Mouse (Mus musculus) skeletal muscle tissue, postnatal 0 days (tissue): ENCODE results near the gene Edaradd. TPM values are rescaled to one million over a fixed set of nuclear protein-coding genes. Genes with fewer than 3 reads are reported as not detected.

Experiments
- polyA plus RNA-seq: library from polyadenylated mRNA; unstranded; fragments of >200 nt; fragmentation: Nextera tagmentation; extraction: Ambion mirVana; gene quantifications from 2 replicates; pipeline ENCODE4 v1.2.1, GENCODE M21; 2015

Edaradd gene
- polyA plus RNA-seq = 0.03 and 0.17 TPM in 2 replicates

GRCm38 (mm10) chr13:12519955-12520584 lies at the start of gene Edaradd:
Edaradd (minus strand) TSS chr13:12520438.

GRCm38 (mm10) chr13:12565621-12566390 lies 45.6 kb upstream of the Edaradd start, which contains the start of gene Ero1lb:
Ero1lb (plus strand) TSS chr13:12565874.

GRCm38 (mm10) chr13:12464844-12465243 lies 55.4 kb downstream of the Edaradd start, which contains the start of gene Lgals8:
Lgals8 (minus strand) TSS chr13:12464944.

Other genes starting within 250 kb of the Edaradd start
- 2,821 and 3,142 TPM in 2 replicates for gene Actn2, start 179.7 kb downstream of the Edaradd start, polyA plus RNA-seq
- 3.6 and 3.9 TPM in 2 replicates for gene Heatr1, start 125.4 kb downstream of the Edaradd start, polyA plus RNA-seq
- gene Lgals8, start 55.5 kb downstream of the Edaradd start, polyA plus RNA-seq = 17.9 and 20.3 TPM in 2 replicates
- gene Ero1lb, start 45.4 kb upstream of the Edaradd start, polyA plus RNA-seq = 1.9 and 2.3 TPM in 2 replicates